In genomic region chr9:67211220-67211619, GRCm38 (mm10) we compare ENCODE assay signal across 34 mouse cellular contexts.
"Had no signal": no experiment of that assay in that cellular context is flagged by ENCODE, and none has a peak within 500 bp of the region (broad histone marks: within the 10 kb centered on the region; RNA-seq: fewer than 3 reads in every experiment).

No protein-coding gene starts in this region.

- H3K4me2 ChIP-seq: heart, embryonic 11.5 days; heart, embryonic 13.5 days; heart, embryonic 15.5 days; hindbrain, embryonic 12.5 days; hindbrain, embryonic 13.5 days; hindbrain, embryonic 14.5 days; hindbrain, embryonic 15.5 days; intestine, embryonic 15.5 days; kidney, embryonic 15.5 days had no signal

- H3K4me3 ChIP-seq: heart, embryonic 10.5 days; heart, embryonic 13.5 days; heart, embryonic 15.5 days; hindbrain, embryonic 10.5 days; hindbrain, embryonic 12.5 days; hindbrain, embryonic 13.5 days; hindbrain, embryonic 15.5 days; intestine, embryonic 15.5 days; kidney, embryonic 15.5 days; layer of hippocampus, adult 2 months had no signal

- H3K27ac ChIP-seq: heart, embryonic 13.5 days; heart, embryonic 15.5 days; hindbrain, embryonic 10.5 days; hindbrain, embryonic 12.5 days; hindbrain, embryonic 13.5 days; hindbrain, embryonic 14.5 days; hindbrain, embryonic 15.5 days; hindbrain, postnatal 0 days; intestine, embryonic 15.5 days; kidney, embryonic 15.5 days; kidney, postnatal 0 days; layer of hippocampus, adult 2 months had no signal

- DNase-seq: heart, postnatal 10 days; heart, postnatal 14 days; heart, postnatal 36 days; heart, postnatal 4 days; kidney, adult 11 months; kidney, adult 18-20 months; kidney, adult 2 months; kidney, adult 8-10 months; kidney, adult 9 months; kidney, postnatal 10 days; kidney, postnatal 14 days; kidney, postnatal 25 days; kidney, postnatal 36 days; kidney, postnatal 4 days; layer of hippocampus, adult 9-11 months; layer of hippocampus, postnatal 36 days had no signal

- H3K27me3 ChIP-seq: heart, embryonic 13.5 days; heart, embryonic 15.5 days; hindbrain, embryonic 12.5 days; hindbrain, embryonic 13.5 days; hindbrain, embryonic 15.5 days; intestine, embryonic 15.5 days; kidney, embryonic 15.5 days had no signal

- ATAC-seq: hindbrain, embryonic 16.5 days; hindbrain, postnatal 0 days; inflammation-experienced regulatory T-cells, adult 6 months; intestine, embryonic 15.5 days; intestine, embryonic 16.5 days; intestine, postnatal 0 days had no signal

- H3K36me3 ChIP-seq: heart, embryonic 13.5 days; heart, embryonic 15.5 days; hindbrain, embryonic 10.5 days; hindbrain, embryonic 12.5 days; hindbrain, embryonic 13.5 days; hindbrain, embryonic 15.5 days; intestine, embryonic 15.5 days; kidney, embryonic 15.5 days had no signal

- H3K9ac ChIP-seq: heart, embryonic 13.5 days; heart, embryonic 15.5 days; hindbrain, embryonic 12.5 days; hindbrain, embryonic 13.5 days; hindbrain, embryonic 14.5 days; hindbrain, embryonic 15.5 days; intestine, embryonic 15.5 days; kidney, embryonic 15.5 days had no signal

- H3K9me3 ChIP-seq: heart, embryonic 10.5 days; heart, embryonic 13.5 days; heart, embryonic 15.5 days; hindbrain, embryonic 10.5 days; hindbrain, embryonic 12.5 days; hindbrain, embryonic 13.5 days; hindbrain, embryonic 15.5 days; intestine, embryonic 15.5 days; kidney, embryonic 15.5 days had no signal

- H3K4me1 ChIP-seq: hindbrain, embryonic 12.5 days; hindbrain, embryonic 13.5 days; hindbrain, embryonic 15.5 days had no signal
